Mouse (Mus musculus) G1E (cell line): Measurements from ENCODE around the gene Smim24. TPM values are rescaled to one million over a fixed set of nuclear protein-coding genes. Genes with fewer than 3 reads are reported as not detected.

Experiments
- ATAC-seq: 2 replicates; pipeline ENCODE4 v1.8.0; 2016; ENCODE audit warnings: mild to moderate bottlenecking; ENCODE audit not compliant: insufficient number of reproducible peaks, poor library complexity, low FRiP score, severe bottlenecking; ENCODE audit errors: extremely low read depth
- DNase-seq: peaks from one replicate; pipeline ENCODE4 v3.0.0; 2012; ENCODE audit warnings: low spot score
- H3K27me3 ChIP-seq: 2 replicates; pipeline ENCODE4 v1.6.1; 2012; ENCODE audit warnings: mild to moderate bottlenecking, low read length, inconsistent platforms; ENCODE audit not compliant: insufficient read depth
- H3K36me3 ChIP-seq: replicated peaks from 2 replicates; pipeline ENCODE3; 2012; ENCODE audit warnings: mild to moderate bottlenecking, inconsistent platforms
- H3K4me1 ChIP-seq: 2 replicates; pipeline ENCODE4 v1.6.1; 2012; ENCODE audit warnings: low read depth, low read length, inconsistent platforms, mixed read lengths; ENCODE audit not compliant: insufficient read depth
- H3K4me3 ChIP-seq: 2 replicates; pipeline ENCODE4 v1.5.1; 2012; ENCODE audit warnings: low read depth, mild to moderate bottlenecking, inconsistent platforms, low read length, moderate library complexity, mixed read lengths
- H3K9me3 ChIP-seq: replicated peaks from 2 replicates; pipeline ENCODE4 v1.6.1; 2012; ENCODE audit warnings: inconsistent platforms
- CTCF ChIP-seq: IDR thresholded peaks from 2 replicates; pipeline ENCODE4 v1.5.1; 2012; ENCODE audit warnings: low read depth, low read length, inconsistent platforms, mixed read lengths
- GATA1 ChIP-seq: IDR thresholded peaks from 2 replicates; pipeline ENCODE4 v1.6.1; 2012; ENCODE audit warnings: borderline replicate concordance, low read length, inconsistent platforms, mixed read lengths
- GATA2 ChIP-seq: IDR thresholded peaks from 2 replicates; pipeline ENCODE4 v1.6.1; 2012; ENCODE audit warnings: low read depth, low read length, inconsistent platforms, borderline replicate concordance
- POLR2AphosphoS5 ChIP-seq: IDR thresholded peaks from 2 replicates; pipeline ENCODE4 v1.6.1; 2012; ENCODE audit warnings: low read depth, low read length, inconsistent platforms; ENCODE audit not compliant: insufficient replicate concordance
- TAL1 ChIP-seq: conservative IDR thresholded peaks from 2 replicates; pipeline ENCODE4 v1.6.1; 2012; ENCODE audit warnings: low read depth, low read length, inconsistent platforms, mixed read lengths
- polyA plus RNA-seq: library from polyadenylated mRNA; stranded (reverse); fragments of >175 nt; gene quantifications from 2 replicates; pipeline ENCODE4 v1.2.3, GENCODE M21; 2012
- total RNA-seq, 2 experiments: library from RNA; stranded (forward) in 1 of 2; stranded (reverse) in 1 of 2; fragments of 200-1000 nt in 1 of 2; fragments of >200 nt in 1 of 2; fragmentation: Nextera tagmentation in 1 of 2; gene quantifications; 2 replicates each; pipeline ENCODE4 v1.2.3; 2014 to 2017

Smim24 gene
- total and polyA plus RNA-seq, 3 experiments = 1.6 to 13.8 (median 3.5) TPM

GRCm38 (mm10) chr10:81402227-81402765 lies 9.4 kb downstream of the Smim24 start:
- DNase-seq (no peak), ATAC-seq (no peak)
- no peak for TF ChIP-seq GATA2
- TF ChIP-seq TAL1 = no peak
- TF ChIP-seq POLR2AphosphoS5 = no peak
- no peak for TF ChIP-seq GATA1
- no peak for TF ChIP-seq CTCF
- no peak overlapping the region; the same call in 1 of the 2 replicates for H3K4me3 ChIP-seq
- H3K36me3 ChIP-seq = peaks cover 44% of the 10 kb centered on the region
- peaks cover 43% of the 10 kb centered on the region; the same call in 1 of the 2 replicates for H3K27me3 ChIP-seq
- peaks cover 56% of the 10 kb centered on the region for H3K4me1 ChIP-seq
- no peaks in the 10 kb centered on the region for H3K9me3 ChIP-seq

GRCm38 (mm10) chr10:81403511-81403910 lies 10.7 kb downstream of the Smim24 start:
- no peak for DNase-seq
- no peak for TF ChIP-seq TAL1
- TF ChIP-seq POLR2AphosphoS5 = no peak
- no peak for TF ChIP-seq GATA1
- TF ChIP-seq CTCF = no peak
- TF ChIP-seq GATA2 = no peak
- no peak overlapping the region for H3K4me3 ChIP-seq
- H3K27me3 ChIP-seq = peaks cover 45% of the 10 kb centered on the region; the same call in 1 of the 2 replicates
- H3K9me3 ChIP-seq = no peaks in the 10 kb centered on the region
- peaks cover 47% of the 10 kb centered on the region for H3K36me3 ChIP-seq
- H3K4me1 ChIP-seq = peaks cover 68% of the 10 kb centered on the region
- no peak for ATAC-seq

DNA sequence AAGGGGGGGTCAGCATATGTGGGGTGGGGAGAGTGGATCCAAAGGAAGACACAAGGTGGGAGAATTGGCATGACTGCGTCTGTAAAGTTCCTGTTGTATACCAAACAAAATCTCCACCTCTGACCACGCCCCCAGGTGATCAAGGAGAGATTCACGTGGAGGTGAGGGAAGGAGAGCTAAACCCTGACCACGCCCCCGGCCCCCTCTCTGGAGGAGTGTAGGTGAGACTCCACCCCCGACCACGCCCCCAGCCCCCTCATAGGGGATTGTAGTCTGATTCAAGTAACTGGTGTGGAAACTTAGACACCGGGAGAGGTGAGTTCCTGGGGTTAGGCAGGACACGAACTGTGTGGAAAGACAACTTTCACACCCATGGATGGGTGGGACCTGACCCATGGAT lies 11.2 kb downstream of the Smim24 start:
- TF ChIP-seq POLR2AphosphoS5 (no peak), CTCF (no peak), GATA2 (no peak), GATA1 (no peak), TAL1 (no peak)
- Histone ChIP-seq H3K4me3 (no peak overlapping the region), H3K4me1 (peaks cover 74% of the 10 kb centered on the region), H3K27me3 (peaks cover 46% of the 10 kb centered on the region; the same call in 1 of the 2 replicates), H3K9me3 (no peaks in the 10 kb centered on the region), H3K36me3 (peaks cover 47% of the 10 kb centered on the region)
- no peak for DNase-seq
- ATAC-seq = no peak

DNA sequence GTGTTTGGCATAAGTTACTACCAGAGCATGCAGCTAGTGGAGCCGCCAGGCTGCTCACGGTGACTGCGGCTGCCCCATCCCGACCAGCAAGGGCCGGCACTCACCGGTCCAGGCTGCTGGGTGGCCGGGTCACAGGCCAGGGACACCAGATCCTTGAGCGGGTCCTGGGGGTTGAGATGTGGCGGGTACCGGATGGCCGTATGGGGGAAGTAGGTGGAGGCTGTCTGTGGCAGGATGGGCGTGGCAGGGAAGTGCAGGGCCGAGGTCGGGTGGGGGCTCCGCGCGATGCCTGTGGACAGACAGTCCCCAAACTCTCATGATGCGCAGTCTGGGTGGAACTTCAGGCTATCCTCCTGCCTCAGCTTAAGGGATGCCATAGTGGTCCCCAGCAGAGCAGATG lies 11.9 kb downstream of the Smim24 start:
- TF ChIP-seq POLR2AphosphoS5 = no peak
- no peak for TF ChIP-seq TAL1
- TF ChIP-seq GATA2 = no peak
- no peak for TF ChIP-seq GATA1
- no peak for TF ChIP-seq CTCF
- Histone ChIP-seq H3K4me1 (peaks cover 81% of the 10 kb centered on the region), H3K27me3 (peaks cover 41% of the 10 kb centered on the region; the same call in 1 of the 2 replicates), H3K4me3 (no peak overlapping the region; the same call in 1 of the 2 replicates), H3K36me3 (peaks cover 43% of the 10 kb centered on the region), H3K9me3 (no peaks in the 10 kb centered on the region)
- ATAC-seq (no peak), DNase-seq (no peak)

DNA sequence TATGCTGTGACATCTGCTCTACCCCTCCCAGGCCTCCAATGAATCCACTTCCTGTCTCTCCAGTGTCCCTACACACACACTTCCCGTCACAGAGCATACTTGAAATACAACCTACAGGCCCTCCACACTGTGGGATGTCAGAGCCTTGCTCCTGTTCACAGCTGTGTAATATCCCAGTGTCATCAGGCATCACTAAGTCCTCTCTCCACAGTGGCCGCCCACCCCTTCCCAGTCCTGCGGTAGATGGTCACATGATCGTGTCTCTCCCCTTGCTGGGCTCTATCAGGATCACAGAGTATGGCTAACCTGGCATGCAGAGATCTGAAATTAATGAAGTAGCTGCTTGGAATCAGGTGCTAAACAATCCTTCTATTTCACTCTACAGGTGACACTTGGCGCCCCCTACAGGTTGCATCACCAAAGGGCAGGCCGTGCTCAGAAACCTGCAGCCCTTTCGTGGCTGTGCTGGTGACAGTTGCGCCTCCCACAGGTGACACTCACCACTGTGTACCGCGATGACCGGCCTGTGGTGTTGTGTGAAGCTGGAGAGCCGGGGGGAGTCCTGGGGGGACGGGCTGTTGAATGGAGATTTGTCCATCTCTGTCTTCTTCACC lies 12.8 kb downstream of the Smim24 start:
- Histone ChIP-seq H3K4me1 (peaks cover 90% of the 10 kb centered on the region), H3K4me3 (no peak overlapping the region)
- no peak for ATAC-seq

GRCm38 (mm10) chr10:81406504-81407440 lies 13.9 kb downstream of the Smim24 start:
- no peak for ATAC-seq
- no peaks in the 10 kb centered on the region for H3K9me3 ChIP-seq
- H3K36me3 ChIP-seq = peaks cover 38% of the 10 kb centered on the region
- DNase-seq = no peak
- TF ChIP-seq CTCF = no peak
- TF ChIP-seq TAL1 = no peak
- no peak for TF ChIP-seq GATA1
- no peak for TF ChIP-seq GATA2
- TF ChIP-seq POLR2AphosphoS5 = no peak
- H3K4me3 ChIP-seq = peak overlapping the region; percentile 63; the same call in 1 of the 2 replicates
- H3K4me1 ChIP-seq = peaks cover 91% of the 10 kb centered on the region
- H3K27me3 ChIP-seq = peaks cover 40% of the 10 kb centered on the region; the same call in 1 of the 2 replicates

More for the DNA sequence above, 12.8 kb downstream of the Smim24 start:
- TF ChIP-seq GATA1 (no peak), TAL1 (no peak), POLR2AphosphoS5 (no peak), CTCF (peak; percentile 73), GATA2 (no peak)
- Histone ChIP-seq H3K27me3 (peaks cover 38% of the 10 kb centered on the region; the same call in 1 of the 2 replicates), H3K36me3 (peaks cover 33% of the 10 kb centered on the region), H3K9me3 (no peaks in the 10 kb centered on the region)
- DNase-seq = no peak
